Mouse (Mus musculus) lung, postnatal 0 days (tissue): ENCODE measurements around the gene Klhl25.

ENCODE experiments used
- CTCF ChIP-seq: IDR thresholded peaks from 2 replicates; pipeline ENCODE4 v1.5.1; 2016; ENCODE audit warnings: antibody characterized with exemption, mild to moderate bottlenecking
- EP300 ChIP-seq: IDR thresholded peaks from 2 replicates; pipeline ENCODE4 v1.6.1; 2016; ENCODE audit warnings: antibody characterized with exemption, mild to moderate bottlenecking, control low read depth

DNA sequence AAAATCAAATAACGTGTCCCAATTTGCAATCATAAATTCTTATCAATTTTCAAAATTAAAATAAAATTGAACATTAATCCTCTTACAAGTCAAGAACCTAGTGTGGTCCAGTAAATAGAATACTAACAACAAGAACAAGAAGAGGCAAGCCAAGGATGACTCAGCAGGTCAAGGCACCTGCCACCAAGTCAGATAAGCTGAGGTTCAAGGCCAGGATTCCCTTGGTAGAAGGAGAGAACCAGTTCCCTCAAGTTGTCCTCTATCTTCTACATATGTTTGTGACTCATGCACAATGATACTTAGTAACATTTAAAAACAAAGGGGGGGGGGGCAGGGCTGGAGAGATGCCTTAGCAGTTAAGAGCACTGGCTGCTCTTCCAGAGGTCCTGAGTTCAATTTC lies 20.8 kb upstream of the Klhl25 start:
- TF ChIP-seq CTCF, result no peak
- no peak for TF ChIP-seq EP300
